12 mouse cellular contexts compared by ENCODE assay signal in the genomic region with DNA sequence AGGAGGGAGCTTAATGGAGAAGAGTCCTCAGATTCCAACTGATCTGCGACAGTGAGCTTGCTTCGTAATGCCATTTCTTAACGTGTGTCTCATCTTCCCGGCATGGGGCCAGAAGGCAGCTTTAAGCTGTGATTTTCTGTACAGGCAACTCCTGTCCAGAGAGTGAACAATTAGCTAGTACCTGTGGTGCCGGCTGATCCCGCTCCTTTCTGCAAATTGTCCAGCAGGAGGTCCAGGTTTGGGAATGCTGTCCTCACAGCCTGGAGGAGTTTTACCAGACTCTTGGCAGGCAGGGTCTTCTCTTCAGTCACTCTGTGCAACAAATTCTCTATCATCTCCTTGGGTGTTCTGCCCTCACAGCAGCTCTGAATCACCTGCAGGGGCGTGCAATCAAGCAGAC.
"Had no signal": no experiment of that assay in that cellular context is flagged by ENCODE, and none has a peak within 500 bp of the region (broad histone marks: within the 10 kb centered on the region; RNA-seq: fewer than 3 reads in every experiment).

No protein-coding gene starts in this region.

- H3K4me3 ChIP-seq: kidney, embryonic 15.5 days; limb, embryonic 15.5 days; liver, embryonic 12.5 days; midbrain, embryonic 12.5 days; stomach, embryonic 15.5 days had no signal

- H3K9me3 ChIP-seq: kidney, embryonic 15.5 days; limb, embryonic 15.5 days; liver, embryonic 12.5 days; midbrain, embryonic 12.5 days; stomach, embryonic 15.5 days had no signal

- ATAC-seq: liver, embryonic 12.5 days had no signal

- H3K4me2 ChIP-seq: kidney, embryonic 15.5 days; limb, embryonic 15.5 days; liver, embryonic 12.5 days; lung, embryonic 14.5 days; midbrain, embryonic 12.5 days; stomach, embryonic 15.5 days had no signal

- DNase-seq: kidney, adult 2 months; kidney, postnatal 14 days; lung, embryonic 14.5 days; lung, postnatal 10 days; lung, postnatal 4 days; right cerebral cortex, postnatal 14 days; thymus, postnatal 36 days had no signal

- H3K27me3 ChIP-seq: kidney, embryonic 15.5 days; limb, embryonic 15.5 days; liver, embryonic 12.5 days; midbrain, embryonic 12.5 days; stomach, embryonic 15.5 days had no signal

- H3K4me1 ChIP-seq: kidney, embryonic 15.5 days; limb, embryonic 15.5 days; liver, embryonic 12.5 days; midbrain, embryonic 12.5 days; stomach, embryonic 15.5 days had no signal

- H3K27ac ChIP-seq: kidney, embryonic 15.5 days; limb, embryonic 15.5 days; liver, embryonic 12.5 days; midbrain, embryonic 12.5 days; stomach, embryonic 15.5 days had no signal

- H3K9ac ChIP-seq: kidney, embryonic 15.5 days; limb, embryonic 15.5 days; liver, embryonic 12.5 days; lung, embryonic 14.5 days; midbrain, embryonic 12.5 days; stomach, embryonic 15.5 days had no signal
